Comparison of ENCODE assay signal across 22 mouse cellular contexts in the genomic region with DNA sequence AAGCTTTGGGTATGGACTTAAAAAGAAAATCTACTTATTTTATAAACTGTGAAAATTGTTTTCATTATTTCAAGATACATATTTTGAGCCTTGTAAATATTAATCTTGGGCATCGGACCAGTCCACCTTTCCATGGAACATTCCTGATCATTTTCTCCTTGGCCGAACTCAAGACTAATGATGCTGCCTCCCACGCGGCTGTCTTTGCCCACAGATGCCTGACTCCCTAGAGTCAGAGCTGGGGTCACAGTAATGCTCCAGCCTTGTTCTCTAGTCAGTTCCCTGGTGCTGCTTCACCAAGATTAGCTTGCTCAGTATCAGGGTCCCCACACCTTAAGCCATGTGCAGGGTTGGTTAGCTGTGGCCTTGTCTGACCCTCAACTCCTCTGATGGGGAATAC. TPM values are rescaled to one million over a fixed set of nuclear protein-coding genes. Genes with fewer than 3 reads are reported as not detected.
A peak's percentile ranks its signal among the peaks of the same experiment; 100 is the strongest.
DNase-seq lines count a peak whose midpoint lies in the region; ATAC-seq and TF ChIP-seq lines count a peak whose summit lies in the region.
"Had no signal": no experiment of that assay in that cellular context is flagged by ENCODE, and none has a peak within 500 bp of the region (broad histone marks: within the 10 kb centered on the region; RNA-seq: fewer than 3 reads in every experiment).

No protein-coding gene starts in this region.

- TF ChIP-seq CTCF in kidney, postnatal 0 days (IDR thresholded peaks at IDR 0.05; ENCODE audit: low read depth) = no peak
- TF ChIP-seq CTCF in testis, adult 2 months (IDR thresholded peaks at IDR 0.05; ENCODE audit: control insufficient read depth, insufficient read depth, insufficient replicate concordance, low read depth, low read length) = no peak

- TF ChIP-seq POLR2A in testis, adult 2 months (IDR thresholded peaks at IDR 0.05; ENCODE audit: control insufficient read depth, low read depth, low read length) = no peak

- H3K4me1 ChIP-seq in kidney, postnatal 0 days (replicated peaks; ENCODE audit: insufficient read depth, low read length) = no peaks in the 10 kb centered on the region; the same call in 1 of the 2 replicates
- no peaks in the 10 kb centered on the region for H3K4me1 ChIP-seq in testis, adult 2 months (ENCODE audit: control insufficient read depth, insufficient read depth, low read length)

- H3K27ac ChIP-seq in kidney, postnatal 0 days = no peak overlapping the region
- no peak overlapping the region for H3K27ac ChIP-seq in testis, adult 2 months (ENCODE audit: control insufficient read depth, insufficient read depth, low read depth, low read length)
- H3K27ac ChIP-seq: embryonic facial prominence, embryonic 13.5 days; embryonic facial prominence, embryonic 15.5 days; forebrain, embryonic 10.5 days had no signal

- 34% methylated on average over 4 of the region's 4 CpGs for WGBS in kidney, postnatal 0 days

- H3K9me3 ChIP-seq in kidney, postnatal 0 days (replicated peaks; ENCODE audit: low read length) = no peaks in the 10 kb centered on the region
- H3K9me3 ChIP-seq: embryonic facial prominence, embryonic 13.5 days; embryonic facial prominence, embryonic 15.5 days; forebrain, embryonic 10.5 days had no signal

- H3K4me3 ChIP-seq in kidney, postnatal 0 days (replicated peaks; ENCODE audit: low read depth, low read length) = no peak overlapping the region
- H3K4me3 ChIP-seq in testis, adult 2 months (ENCODE audit: control insufficient read depth, low read depth, low read length) = peak overlapping the region; percentile 3
- H3K4me3 ChIP-seq: embryonic facial prominence, embryonic 13.5 days; embryonic facial prominence, embryonic 15.5 days; erythroblast, embryonic 14.5 days; forebrain, embryonic 10.5 days had no signal

- DNase-seq in heart, adult 11 months = peak; percentile 76
- no peak for DNase-seq in heart, adult 8-10 months (ENCODE audit: low spot score)
- DNase-seq in kidney, postnatal 0 days (ENCODE audit: low spot score) = peak; percentile 72
- DNase-seq in kidney, postnatal 10 days = no peak
- no peak for DNase-seq in testis, postnatal 10 days (ENCODE audit: low spot score)
- DNase-seq: adrenal gland, adult 2 months; adrenal gland, postnatal 10 days; adrenal gland, postnatal 25 days; cerebellum, adult 11 months; cerebellum, adult 18-20 months; cerebellum, adult 8-10 months; cerebellum, adult 9-11 months; cerebellum, postnatal 14 days; cerebellum, postnatal 36 days; embryo, embryonic 11 days had no signal

- H3K4me2 ChIP-seq in kidney, postnatal 0 days (ENCODE audit: low read length) = no peak overlapping the region
- H3K4me2 ChIP-seq: embryonic facial prominence, embryonic 13.5 days; embryonic facial prominence, embryonic 15.5 days had no signal

- 0 out of 2 replicates have a peak, but pooled peaks cover 4% of the 10 kb centered on the region for H3K36me3 ChIP-seq in kidney, postnatal 0 days (ENCODE audit: insufficient read depth, low read length)
- no peaks in the 10 kb centered on the region for H3K36me3 ChIP-seq in testis, adult 2 months (ENCODE audit: control insufficient read depth, insufficient read depth, low read length)
- H3K36me3 ChIP-seq: embryonic facial prominence, embryonic 15.5 days had no signal

- H3K9ac ChIP-seq in kidney, postnatal 0 days (ENCODE audit: low read depth, low read length) = no peak overlapping the region
- H3K9ac ChIP-seq: embryonic facial prominence, embryonic 13.5 days; embryonic facial prominence, embryonic 15.5 days had no signal

- 0 out of 2 replicates have a peak, but pooled peaks have one; percentile 14 for ATAC-seq in kidney, postnatal 0 days (replicated peaks; ENCODE audit: low FRiP score, low read depth)
- ATAC-seq: forebrain, embryonic 14.5 days; forebrain, embryonic 16.5 days had no signal

- H3K27me3 ChIP-seq in kidney, postnatal 0 days (ENCODE audit: insufficient read depth, low read length) = no peaks in the 10 kb centered on the region
- H3K27me3 ChIP-seq in testis, adult 2 months (ENCODE audit: control insufficient read depth, insufficient read depth, low read length) = no peaks in the 10 kb centered on the region
- H3K27me3 ChIP-seq: embryonic facial prominence, embryonic 13.5 days; embryonic facial prominence, embryonic 15.5 days had no signal

RNA-seq across cellular contexts. Expression of a gene that starts 9.8 kb away (rescaled TPM):
- total RNA-seq in heart, adult 8-10 months (2022) = 1 to 10 TPM; 5.7 to 7.8 (median 7.1) TPM
- polyA plus RNA-seq in kidney, postnatal 0 days (2015; fragmentation: Nextera tagmentation; extraction: Ambion mirVana) = 6.6 and 8.4 TPM in 2 replicates
- 1.7 and 1.9 TPM in 2 replicates for polyA plus RNA-seq in testis, adult 2 months (2012; rRNA removed)

RNA-seq across cellular contexts. Expression of a gene that starts 19.8 kb away (rescaled TPM):
- total RNA-seq in heart, adult 8-10 months (2022) = 1 to 10 TPM; 6.9 to 9.2 (median 8.0) TPM
- polyA plus RNA-seq in kidney, postnatal 0 days (2015; fragmentation: Nextera tagmentation; extraction: Ambion mirVana) = 65.1 and 66.9 TPM in 2 replicates
- polyA plus RNA-seq in testis, adult 2 months (2012; rRNA removed) = 41.2 and 43.7 TPM in 2 replicates

Comparison
In these comparisons a context has a peak if more than half of its experiments do, and no peak if none do; other contexts are left out.
1. DNase-seq: peak in heart, adult 11 months (single experiment) and kidney, postnatal 0 days (single experiment); none in heart, adult 8-10 months (single experiment), kidney, postnatal 10 days (single experiment) and testis, postnatal 10 days (single experiment).